Mouse (Mus musculus): ENCODE measurements around the gene Pgrmc1. TPM values are rescaled to one million over a fixed set of nuclear protein-coding genes. Genes with fewer than 3 reads are reported as not detected.

Pgrmc1 gene
- polyA plus RNA-seq, 1 experiment: 1.9 TPM

DNA sequence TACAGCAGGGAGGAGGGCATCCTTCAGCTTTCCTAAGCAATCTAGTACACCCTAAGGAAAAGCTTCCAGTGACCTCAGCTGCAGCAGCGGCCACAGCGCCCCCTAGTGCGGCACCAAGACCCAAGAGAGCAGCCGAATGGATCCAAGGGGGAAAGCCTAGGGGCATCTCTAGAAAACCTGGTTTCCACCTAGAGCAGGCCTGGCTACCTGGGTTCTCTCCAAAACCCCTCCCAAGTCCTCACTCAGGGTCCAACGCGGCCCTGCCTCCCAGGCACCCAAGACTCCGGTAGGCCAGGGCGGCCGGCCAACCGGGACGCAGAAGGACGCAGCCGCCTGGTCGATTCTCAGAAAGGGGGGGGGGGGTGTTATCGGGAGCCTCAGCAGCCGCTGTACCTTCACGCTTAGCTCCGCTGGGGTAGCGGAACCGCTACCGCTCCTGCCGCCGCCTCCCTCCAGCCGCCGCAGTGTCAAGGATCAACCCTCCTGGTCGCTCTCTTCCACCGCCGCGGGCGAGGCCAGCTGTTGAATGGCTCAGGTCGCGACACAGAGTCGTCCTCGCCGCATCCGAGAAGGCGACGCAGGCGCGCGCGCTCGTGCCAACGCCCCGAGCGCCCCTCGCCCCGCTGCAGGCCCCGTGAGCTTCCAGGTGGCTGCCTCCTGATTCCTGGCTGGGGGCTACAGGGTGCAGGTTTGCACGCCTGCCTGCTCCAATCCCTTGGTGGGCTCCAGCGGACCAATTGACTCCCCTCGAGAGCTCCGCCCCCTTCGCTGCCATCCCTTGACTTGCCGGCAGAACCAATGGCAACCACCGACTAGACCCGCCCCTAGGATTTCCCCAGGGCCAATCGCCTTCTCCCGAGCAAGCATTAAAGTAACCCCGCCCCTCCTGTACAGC, 46.9 kb downstream of the Pgrmc1 start, which contains the start of gene Akap17b:
Gene Akap17b (minus strand): TSS at position 739 of the 895 bp plus-strand sequence.
- peaks cover 13% of the 10 kb centered on the region for H3K4me1 ChIP-seq (ENCODE audit: control insufficient read depth)
- H3K9me3 ChIP-seq (ENCODE audit: control insufficient read depth, low read length): no peaks in the 10 kb centered on the region
- peak within 1 kb of the TSS; percentile 69 for H3K4me3 ChIP-seq (replicated peaks)
- no peaks in the 10 kb centered on the region for H3K27me3 ChIP-seq (ENCODE audit: control insufficient read depth)
- TF ChIP-seq TAL1 (IDR thresholded peaks at IDR 0.05; ENCODE audit: low read length) (no peak), GATA1 (IDR thresholded peaks at IDR 0.05; ENCODE audit: low read length) (no peak)
- H3K36me3 ChIP-seq (ENCODE audit: control insufficient read depth): no peaks in the 10 kb centered on the region

Other genes starting within 250 kb of the Pgrmc1 start
- not detected in 2 replicates for gene Gm6268, start 196.9 kb upstream of the Pgrmc1 start, polyA plus RNA-seq (2012)
- not detected in 2 replicates for gene Gm14569, start 106.4 kb upstream of the Pgrmc1 start, polyA plus RNA-seq (2012)
- 0.07 TPM in 1 of 2 replicates, not detected in the other for gene Akap17b, start 47.2 kb downstream of the Pgrmc1 start, polyA plus RNA-seq (2012)
- gene Slc25a43, start 145.5 kb downstream of the Pgrmc1 start, polyA plus RNA-seq (2012): not detected in 2 replicates
- gene Slc25a5, start 197.4 kb downstream of the Pgrmc1 start, polyA plus RNA-seq (2012): 2.4 and 2.7 TPM in 2 replicates

All from erythroblast, embryonic 14.5 days (primary cell).